Mouse (Mus musculus) kidney, adult 2 months (tissue): ENCODE measurements at regions not wholly inside any gene's neighbourhood (a gene's known extent, or its start where the extent isn't known, plus 50 kb on each side); places are given as distances from the start of the nearest gene placed in this dataset.

Experiments
- DNase-seq: peaks from one replicate; pipeline ENCODE4 v3.0.0; 2021
- H3K27ac ChIP-seq: fragments of 200-500 bp; 2 replicates; pipeline ENCODE4 v1.5.1; 2012; ENCODE audit warnings: low read depth, low read length, control low read depth, inconsistent platforms; ENCODE audit not compliant: insufficient read depth
- H3K27me3 ChIP-seq: fragments of 200-500 bp; replicated peaks from 2 replicates; pipeline ENCODE4 v1.6.1; 2012; ENCODE audit warnings: mild to moderate bottlenecking, moderate library complexity, low read length, inconsistent platforms; ENCODE audit not compliant: control insufficient read depth, insufficient read depth
- H3K36me3 ChIP-seq: fragments of 200-500 bp; 2 replicates; pipeline ENCODE4 v1.6.1; 2012; ENCODE audit warnings: mild to moderate bottlenecking, moderate library complexity, low read length, inconsistent platforms; ENCODE audit not compliant: control insufficient read depth, insufficient read depth
- H3K4me1 ChIP-seq: fragments of 200-500 bp; 2 replicates; pipeline ENCODE4 v1.6.1; 2011; ENCODE audit warnings: low read length; ENCODE audit not compliant: control insufficient read depth, insufficient read depth
- H3K4me3 ChIP-seq: fragments of 200-500 bp; 2 replicates; pipeline ENCODE4 v1.5.1; 2011; ENCODE audit warnings: mild to moderate bottlenecking, low read depth, low read length, control low read depth; ENCODE audit not compliant: insufficient read depth
- CTCF ChIP-seq: fragments of 200-500 bp; conservative IDR thresholded peaks from 2 replicates; pipeline ENCODE4 v1.5.1; 2011; ENCODE audit warnings: low read depth, mild to moderate bottlenecking, control low read depth, low read length, moderate library complexity, mixed read lengths; ENCODE audit not compliant: insufficient read depth, insufficient read length
- POLR2A ChIP-seq: fragments of 200-500 bp; IDR thresholded peaks from one replicate; pipeline ENCODE4 v1.6.1; 2011; ENCODE audit warnings: low read depth, low read length, control low read depth
- whole genome bisulfite sequencing: fragments of 180-500 bp; shearing (Covaris S2); methylation state at CpG from one replicate; pipeline ENCODE4 v1.1.7; 2018; 5-methylcytosine and 5-hydroxymethylcytosine counted together

DNA sequence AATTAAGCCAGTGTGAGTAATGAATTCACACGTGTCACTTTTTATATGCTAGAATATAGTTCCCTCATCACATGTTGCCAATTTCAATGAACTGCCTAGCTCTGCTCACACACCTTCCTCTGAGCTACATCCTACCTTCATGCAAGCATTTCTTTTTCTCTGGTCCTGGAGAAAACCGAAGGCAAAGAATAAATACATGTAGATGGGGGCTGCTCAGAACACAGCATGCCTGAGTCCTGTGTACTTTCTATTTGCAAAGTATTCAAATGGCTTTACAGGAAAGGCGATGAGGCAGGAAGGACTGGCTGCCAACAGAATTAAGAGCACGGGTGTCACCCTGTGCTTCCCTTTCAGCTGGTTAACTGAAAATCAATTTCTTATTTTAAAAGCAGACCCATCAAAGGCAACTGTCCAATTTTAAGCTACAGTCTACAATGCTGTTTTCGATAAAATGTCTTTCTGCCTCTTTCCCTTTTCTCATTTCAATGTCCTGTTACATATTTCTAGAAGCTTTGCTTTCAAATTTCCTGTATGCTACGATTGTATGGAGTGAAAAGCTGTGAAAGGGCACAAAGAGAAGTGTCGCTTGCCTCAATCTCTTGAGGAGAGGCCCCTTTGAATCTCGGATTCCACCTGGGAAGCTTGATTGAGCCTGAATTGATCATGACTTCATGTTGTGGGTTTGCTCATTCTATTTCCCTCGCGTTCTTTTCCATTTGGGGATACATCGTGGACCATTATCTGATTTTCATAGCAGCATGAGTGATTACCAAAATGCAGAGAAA lies 782.6 kb downstream of the Galc start:
- Histone ChIP-seq H3K36me3 (no peaks in the 10 kb centered on the region), H3K4me3 (no peak overlapping the region), H3K27ac (no peak overlapping the region), H3K4me1 (no peaks in the 10 kb centered on the region), H3K27me3 (no peaks in the 10 kb centered on the region)
- 58% methylated on average over 11 of the region's 11 CpGs for WGBS
- DNase-seq: no peak
- TF ChIP-seq POLR2A (no peak), CTCF (no peak)

DNA sequence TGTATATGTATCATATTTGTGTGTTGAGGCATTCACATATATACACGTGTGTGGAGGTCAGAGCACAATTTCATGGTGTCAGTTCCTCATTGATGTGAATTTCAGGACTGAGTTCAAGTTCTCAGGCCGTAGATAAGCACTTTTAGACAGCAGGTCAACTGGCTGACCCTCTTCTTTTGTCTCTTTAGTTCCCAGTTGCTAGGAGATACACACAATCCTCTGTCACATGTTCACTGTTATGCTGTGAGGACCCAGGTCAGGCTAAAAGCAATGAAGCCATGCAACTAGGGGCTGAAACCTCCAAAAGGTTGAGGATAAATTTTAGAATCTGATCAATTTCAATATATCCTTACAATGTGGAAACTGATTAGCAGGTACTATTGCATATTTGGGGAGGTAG lies 783.5 kb downstream of the Galc start:
- H3K27me3 ChIP-seq: no peaks in the 10 kb centered on the region
- H3K36me3 ChIP-seq: no peaks in the 10 kb centered on the region
- DNase-seq: no peak
- no peak overlapping the region for H3K4me3 ChIP-seq
- no peaks in the 10 kb centered on the region for H3K4me1 ChIP-seq
- WGBS: 63% methylated on average over 2 of the region's 2 CpGs
- TF ChIP-seq POLR2A (no peak), CTCF (no peak)
- H3K27ac ChIP-seq: no peak overlapping the region

- no peaks in the 10 kb centered on the region for H3K36me3 ChIP-seq
- H3K27ac ChIP-seq: no peak overlapping the region
- H3K4me1 ChIP-seq: no peaks in the 10 kb centered on the region
- TF ChIP-seq CTCF: no peak
- TF ChIP-seq POLR2A: no peak
- WGBS: 43% methylated on average over 3 of the region's 3 CpGs
- H3K27me3 ChIP-seq: no peaks in the 10 kb centered on the region
- DNase-seq: no peak
- no peak overlapping the region for H3K4me3 ChIP-seq
Observed at GRCm38 (mm10) chr12:97469183-97469582, 790.1 kb downstream of the Galc start.

GRCm38 (mm10) chr12:97436141-97436540 lies 823.1 kb downstream of the Galc start:
- Histone ChIP-seq H3K27ac (no peak overlapping the region), H3K27me3 (no peaks in the 10 kb centered on the region), H3K4me3 (no peak overlapping the region), H3K36me3 (no peaks in the 10 kb centered on the region), H3K4me1 (no peaks in the 10 kb centered on the region)
- TF ChIP-seq POLR2A (no peak), CTCF (no peak)
- WGBS: 80% methylated on average over 3 of the region's 3 CpGs
- no peak for DNase-seq

DNA sequence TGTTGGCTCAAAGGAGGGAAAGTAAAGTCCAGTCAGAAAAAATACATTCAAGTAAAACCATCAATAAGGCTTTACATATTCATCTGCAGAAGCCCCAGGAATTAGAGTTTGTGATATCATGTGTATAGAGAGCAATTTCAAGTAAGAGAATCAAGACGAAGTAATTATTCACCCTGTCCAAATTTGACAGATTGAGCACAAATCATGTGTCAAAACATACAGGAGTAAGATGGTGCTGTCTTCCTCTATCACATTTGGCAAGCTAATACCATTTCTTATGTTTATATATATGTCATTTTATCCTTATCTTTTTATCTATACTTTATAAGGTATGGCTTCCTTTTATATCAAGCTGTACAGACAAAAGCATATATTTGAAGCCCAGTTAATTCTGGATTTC lies 825.2 kb downstream of the Galc start:
- Histone ChIP-seq H3K27ac (no peak overlapping the region), H3K27me3 (no peaks in the 10 kb centered on the region), H3K4me3 (no peak overlapping the region), H3K4me1 (no peaks in the 10 kb centered on the region), H3K36me3 (no peaks in the 10 kb centered on the region)
- no peak for DNase-seq
- WGBS: 73% methylated on average over 1 of the region's 1 CpGs
- TF ChIP-seq CTCF (no peak), POLR2A (no peak)

- Histone ChIP-seq H3K27me3 (no peaks in the 10 kb centered on the region), H3K36me3 (no peaks in the 10 kb centered on the region), H3K4me1 (no peaks in the 10 kb centered on the region), H3K4me3 (no peak overlapping the region), H3K27ac (no peak overlapping the region)
- TF ChIP-seq CTCF (no peak), POLR2A (no peak)
- DNase-seq: no peak
- WGBS: 30% methylated on average over 4 of the region's 4 CpGs
Observed at GRCm38 (mm10) chr12:97432704-97433103, 826.6 kb downstream of the Galc start.

- no peak overlapping the region for H3K4me3 ChIP-seq
- DNase-seq: no peak
- TF ChIP-seq CTCF (no peak), POLR2A (no peak)
- 86% methylated on average over 3 of the region's 3 CpGs for WGBS
- H3K27ac ChIP-seq: no peak overlapping the region
- no peaks in the 10 kb centered on the region for H3K27me3 ChIP-seq
- H3K4me1 ChIP-seq: no peaks in the 10 kb centered on the region
- H3K36me3 ChIP-seq: no peaks in the 10 kb centered on the region
Observed at GRCm38 (mm10) chr12:97428252-97428651, 831.0 kb downstream of the Galc start.
